Mouse (Mus musculus): ENCODE results near the gene Qsox1. TPM values are rescaled to one million over a fixed set of nuclear protein-coding genes. Genes with fewer than 3 reads are reported as not detected.

The Qsox1 gene
- polyA plus RNA-seq, 1 experiment from 2014 or later = 23.4 TPM

GRCm38 (mm10) chr1:155741378-155741945 lies 71.2 kb downstream of the Qsox1 start:
- no peaks in the 10 kb centered on the region for H3K9me3 ChIP-seq (replicated peaks)
- H3K4me2 ChIP-seq = peak overlapping the region; percentile 94
- no peak for ATAC-seq (replicated peaks; ENCODE audit: insufficient number of reproducible peaks, insufficient read depth, low FRiP score, low read depth)
- peak overlapping the region; percentile 53 for H3K4me3 ChIP-seq
- WGBS = under 1% methylated on average over 34 of the region's 34 CpGs
- H3K36me3 ChIP-seq = no peaks in the 10 kb centered on the region
- peaks cover 43% of the 10 kb centered on the region for H3K4me1 ChIP-seq (replicated peaks)
- no peak overlapping the region for H3K9ac ChIP-seq
- H3K27me3 ChIP-seq = peaks cover 93% of the 10 kb centered on the region
- H3K27ac ChIP-seq = no peak overlapping the region

- H3K9me3 ChIP-seq (replicated peaks) = no peaks in the 10 kb centered on the region
- H3K4me2 ChIP-seq = peak overlapping the region; percentile 94
- H3K36me3 ChIP-seq = no peaks in the 10 kb centered on the region
- no peak overlapping the region for H3K9ac ChIP-seq
- WGBS = under 1% methylated on average over 44 of the region's 44 CpGs
- H3K4me3 ChIP-seq = peak overlapping the region; percentile 53
- ATAC-seq (replicated peaks; ENCODE audit: insufficient number of reproducible peaks, insufficient read depth, low FRiP score, low read depth) = no peak
- peaks cover 43% of the 10 kb centered on the region for H3K4me1 ChIP-seq (replicated peaks)
- H3K27me3 ChIP-seq = peaks cover 93% of the 10 kb centered on the region
- H3K27ac ChIP-seq = no peak overlapping the region
Measured at GRCm38 (mm10) chr1:155740622-155741377, 71.9 kb downstream of the Qsox1 start.

DNA sequence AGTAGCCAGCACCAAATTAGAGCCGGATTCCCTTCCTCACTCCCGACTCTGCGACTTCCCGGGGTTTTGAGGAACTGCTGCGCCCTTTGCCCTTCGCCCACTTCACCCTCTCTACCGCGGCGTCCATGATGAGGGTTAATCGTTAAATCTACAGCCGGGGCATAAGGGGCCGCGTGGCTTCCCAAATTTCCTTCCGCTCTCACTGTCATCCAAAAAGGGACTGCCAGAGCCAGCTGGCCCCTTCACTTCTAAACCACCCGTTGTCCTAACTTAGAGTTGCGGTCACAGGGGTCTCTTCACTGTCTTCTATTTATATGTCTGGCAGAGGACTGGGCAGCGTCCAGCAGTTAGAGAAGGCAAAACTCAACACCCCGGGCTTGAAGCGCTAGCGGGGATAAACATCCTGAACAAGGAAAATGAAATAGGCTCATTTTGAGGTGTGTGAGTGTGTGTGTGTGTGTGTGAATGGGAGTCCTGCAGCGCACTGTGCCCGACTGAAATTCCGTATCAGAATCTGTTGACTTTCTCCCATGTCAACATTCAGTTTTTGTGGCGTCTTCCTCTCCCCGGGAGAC lies 74.8 kb downstream of the Qsox1 start:
- WGBS = under 1% methylated on average over 25 of the region's 25 CpGs
- Histone ChIP-seq H3K4me1 (replicated peaks) (peaks cover 39% of the 10 kb centered on the region), H3K9ac (no peak overlapping the region), H3K27ac (no peak overlapping the region), H3K27me3 (peaks cover 99% of the 10 kb centered on the region), H3K9me3 (replicated peaks) (no peaks in the 10 kb centered on the region), H3K36me3 (no peaks in the 10 kb centered on the region), H3K4me3 (0 out of 2 replicates have a peak overlapping the region, but pooled peaks have one; percentile 15), H3K4me2 (peak overlapping the region; percentile 8; the same call in 1 of the 2 replicates)
- ATAC-seq (replicated peaks; ENCODE audit: insufficient number of reproducible peaks, insufficient read depth, low FRiP score, low read depth) = no peak

DNA sequence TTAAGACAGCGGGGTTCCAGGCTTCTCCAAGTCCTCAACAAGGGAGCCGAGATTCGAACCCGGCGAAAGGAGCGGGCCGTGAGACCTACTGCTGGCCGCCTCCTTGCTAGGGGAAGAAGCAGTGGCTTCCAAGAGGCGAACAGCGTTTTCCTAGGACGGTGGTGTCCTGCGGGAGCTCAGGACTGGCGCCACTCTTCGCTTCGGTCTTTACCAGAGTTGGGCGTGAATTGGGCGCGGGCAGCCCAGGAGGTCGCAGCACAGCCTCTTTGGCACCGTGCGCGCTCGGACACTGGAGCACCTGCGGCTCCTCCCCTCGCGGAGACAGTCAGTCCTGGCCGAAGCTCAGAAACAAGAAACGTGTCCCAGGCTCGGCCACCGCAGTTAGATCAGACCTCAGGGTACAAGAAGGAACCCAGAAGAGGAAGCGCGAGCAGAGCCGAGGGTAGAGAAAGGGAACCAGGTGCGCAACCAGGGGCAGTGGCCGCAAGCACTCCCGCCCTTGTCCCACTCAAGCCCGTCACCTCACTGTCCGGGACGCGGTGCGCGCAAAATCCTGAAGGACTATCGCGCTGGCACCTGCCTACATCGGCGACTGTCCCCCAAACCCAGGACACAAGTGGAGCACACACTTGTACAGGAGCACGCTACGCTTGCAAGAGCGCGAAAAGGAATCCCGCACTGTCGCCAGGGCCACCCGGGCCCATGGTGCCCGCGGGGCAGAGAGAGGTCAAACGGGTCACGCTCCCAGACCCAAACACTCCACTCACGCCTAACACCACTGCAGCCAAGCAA lies 75.5 kb downstream of the Qsox1 start:
- WGBS = under 1% methylated on average over 58 of the region's 58 CpGs
- no peak overlapping the region for H3K9ac ChIP-seq
- H3K4me3 ChIP-seq = peak overlapping the region; percentile 15
- no peaks in the 10 kb centered on the region for H3K9me3 ChIP-seq (replicated peaks)
- peak overlapping the region; percentile 8; the same call in 1 of the 2 replicates for H3K4me2 ChIP-seq
- H3K27ac ChIP-seq = no peak overlapping the region
- H3K36me3 ChIP-seq = no peaks in the 10 kb centered on the region
- no peak for ATAC-seq (replicated peaks; ENCODE audit: insufficient number of reproducible peaks, insufficient read depth, low FRiP score, low read depth)
- peaks cover 99% of the 10 kb centered on the region for H3K27me3 ChIP-seq
- H3K4me1 ChIP-seq (replicated peaks) = peaks cover 32% of the 10 kb centered on the region

- Histone ChIP-seq H3K27me3 (peaks cover 99% of the 10 kb centered on the region), H3K4me1 (replicated peaks) (peaks cover 22% of the 10 kb centered on the region), H3K9me3 (replicated peaks) (no peaks in the 10 kb centered on the region), H3K4me3 (peak overlapping the region; percentile 15; the same call in 1 of the 2 replicates), H3K36me3 (no peaks in the 10 kb centered on the region), H3K4me2 (no peak overlapping the region), H3K27ac (no peak overlapping the region), H3K9ac (no peak overlapping the region)
- ATAC-seq (replicated peaks; ENCODE audit: insufficient number of reproducible peaks, insufficient read depth, low FRiP score, low read depth) = no peak
- WGBS = 1% methylated on average over 26 of the region's 26 CpGs
Measured at GRCm38 (mm10) chr1:155736096-155736825, 76.4 kb downstream of the Qsox1 start.

DNA sequence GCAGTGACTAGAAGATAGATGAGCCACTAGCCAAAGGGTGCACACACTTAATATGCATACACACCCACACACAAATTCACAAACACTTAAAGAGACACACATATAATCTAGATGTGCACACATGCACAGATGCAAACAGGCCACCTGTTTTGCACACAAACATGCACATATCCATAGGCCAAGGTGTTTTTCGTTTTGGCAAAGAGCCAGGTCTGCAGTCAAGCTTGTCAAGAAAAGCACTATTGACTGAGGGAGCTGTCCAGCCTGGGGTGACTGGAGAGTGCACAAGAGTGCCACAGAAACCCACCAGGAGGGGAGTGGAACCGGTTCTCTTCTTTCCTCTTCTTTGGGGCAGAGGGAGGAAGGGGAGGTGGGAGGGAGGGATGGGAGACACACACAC lies 81.5 kb downstream of the Qsox1 start:
- WGBS = 0% methylated on average over 2 of the region's 2 CpGs
- ATAC-seq (replicated peaks; ENCODE audit: insufficient number of reproducible peaks, insufficient read depth, low FRiP score, low read depth) = no peak
- Histone ChIP-seq H3K4me1 (replicated peaks) (no peaks in the 10 kb centered on the region), H3K4me3 (no peak overlapping the region), H3K9me3 (replicated peaks) (no peaks in the 10 kb centered on the region), H3K27me3 (peaks cover 96% of the 10 kb centered on the region), H3K9ac (no peak overlapping the region), H3K36me3 (no peaks in the 10 kb centered on the region), H3K4me2 (no peak overlapping the region), H3K27ac (no peak overlapping the region)

- Histone ChIP-seq H3K27ac (no peak overlapping the region), H3K9ac (no peak overlapping the region), H3K36me3 (no peaks in the 10 kb centered on the region), H3K4me1 (replicated peaks) (no peaks in the 10 kb centered on the region), H3K4me2 (no peak overlapping the region), H3K27me3 (peaks cover 96% of the 10 kb centered on the region), H3K4me3 (no peak overlapping the region), H3K9me3 (replicated peaks) (no peaks in the 10 kb centered on the region)
- WGBS = 5% methylated on average over 23 of the region's 23 CpGs
- ATAC-seq (replicated peaks; ENCODE audit: insufficient number of reproducible peaks, insufficient read depth, low FRiP score, low read depth) = no peak
Measured at GRCm38 (mm10) chr1:155729113-155729795, 83.4 kb downstream of the Qsox1 start.

DNA sequence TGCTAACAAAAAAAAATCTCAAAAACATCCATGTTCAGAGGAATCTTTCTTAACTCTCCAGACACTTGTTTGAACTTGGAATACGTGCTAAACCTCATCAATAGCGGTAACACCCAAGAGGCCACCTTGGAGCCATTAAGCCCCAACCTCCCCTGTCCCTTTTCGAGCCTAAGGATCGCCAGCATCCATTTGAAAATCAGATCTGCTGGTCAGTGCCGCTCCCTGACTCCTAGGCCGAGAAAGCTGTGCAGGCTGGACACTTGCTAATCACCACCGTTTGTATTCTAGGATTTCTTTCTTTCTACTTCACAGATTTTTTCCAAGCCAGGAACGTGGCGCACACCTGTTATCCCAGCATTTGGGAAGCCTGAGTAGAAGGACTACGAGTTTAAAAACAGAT lies 84.9 kb downstream of the Qsox1 start:
- Histone ChIP-seq H3K27me3 (peaks cover 96% of the 10 kb centered on the region), H3K27ac (no peak overlapping the region), H3K9ac (no peak overlapping the region), H3K4me2 (no peak overlapping the region), H3K36me3 (no peaks in the 10 kb centered on the region), H3K9me3 (replicated peaks) (no peaks in the 10 kb centered on the region), H3K4me3 (no peak overlapping the region), H3K4me1 (replicated peaks) (no peaks in the 10 kb centered on the region)
- WGBS = 27% methylated on average over 10 of the region's 10 CpGs
- no peak for ATAC-seq (replicated peaks; ENCODE audit: insufficient number of reproducible peaks, insufficient read depth, low FRiP score, low read depth)

Data from heart, embryonic 15.5 days (tissue).